Mouse (Mus musculus) bone marrow, adult 2 months (tissue): Measurements from ENCODE around the gene Cmtm6. TPM values are rescaled to one million over a fixed set of nuclear protein-coding genes. Genes with fewer than 3 reads are reported as not detected.

ENCODE experiments used
- H3K27ac ChIP-seq: fragments of 200-500 bp; 2 replicates; pipeline ENCODE4 v1.5.1; 2012; ENCODE audit warnings: low read depth, mild to moderate bottlenecking, control low read depth, inconsistent platforms, low read length; ENCODE audit not compliant: control insufficient read depth, poor library complexity, insufficient read depth
- H3K4me1 ChIP-seq: fragments of 200-500 bp; 2 replicates; pipeline ENCODE4 v1.6.1; 2011; ENCODE audit warnings: low read length; ENCODE audit not compliant: control insufficient read depth, insufficient read depth
- H3K4me3 ChIP-seq: fragments of 200-500 bp; replicated peaks from 2 replicates; pipeline ENCODE3; 2011; ENCODE audit warnings: mild to moderate bottlenecking, low read depth, low read length, control low read depth; ENCODE audit not compliant: control insufficient read depth
- CTCF ChIP-seq: fragments of 200-500 bp; IDR thresholded peaks from 2 replicates; pipeline ENCODE4 v1.5.1; 2011; ENCODE audit warnings: low read length, control low read depth; ENCODE audit not compliant: control insufficient read depth, insufficient read depth
- POLR2A ChIP-seq: fragments of 200-500 bp; IDR thresholded peaks from 2 replicates; pipeline ENCODE4 v1.6.1; 2011; ENCODE audit warnings: low read depth, mild to moderate bottlenecking, control low read depth, low read length, borderline replicate concordance; ENCODE audit not compliant: control insufficient read depth
- WGBS: fragments of 180-500 bp; shearing (Covaris S2); methylation state at CpG from one replicate; pipeline ENCODE4 v1.1.7; 2018; 5-methylcytosine and 5-hydroxymethylcytosine counted together
- polyA plus RNA-seq: library from polyadenylated mRNA; stranded (reverse); fragments of >200 nt; gene quantifications from 2 replicates; pipeline ENCODE4 v1.2.4, GENCODE M21; 2011; ENCODE audit warnings: low replicate concordance; ENCODE audit not compliant: missing spikeins, insufficient read depth, insufficient read length

Gene Cmtm6
- polyA plus RNA-seq, 1 experiment: 21.3 TPM

DNA sequence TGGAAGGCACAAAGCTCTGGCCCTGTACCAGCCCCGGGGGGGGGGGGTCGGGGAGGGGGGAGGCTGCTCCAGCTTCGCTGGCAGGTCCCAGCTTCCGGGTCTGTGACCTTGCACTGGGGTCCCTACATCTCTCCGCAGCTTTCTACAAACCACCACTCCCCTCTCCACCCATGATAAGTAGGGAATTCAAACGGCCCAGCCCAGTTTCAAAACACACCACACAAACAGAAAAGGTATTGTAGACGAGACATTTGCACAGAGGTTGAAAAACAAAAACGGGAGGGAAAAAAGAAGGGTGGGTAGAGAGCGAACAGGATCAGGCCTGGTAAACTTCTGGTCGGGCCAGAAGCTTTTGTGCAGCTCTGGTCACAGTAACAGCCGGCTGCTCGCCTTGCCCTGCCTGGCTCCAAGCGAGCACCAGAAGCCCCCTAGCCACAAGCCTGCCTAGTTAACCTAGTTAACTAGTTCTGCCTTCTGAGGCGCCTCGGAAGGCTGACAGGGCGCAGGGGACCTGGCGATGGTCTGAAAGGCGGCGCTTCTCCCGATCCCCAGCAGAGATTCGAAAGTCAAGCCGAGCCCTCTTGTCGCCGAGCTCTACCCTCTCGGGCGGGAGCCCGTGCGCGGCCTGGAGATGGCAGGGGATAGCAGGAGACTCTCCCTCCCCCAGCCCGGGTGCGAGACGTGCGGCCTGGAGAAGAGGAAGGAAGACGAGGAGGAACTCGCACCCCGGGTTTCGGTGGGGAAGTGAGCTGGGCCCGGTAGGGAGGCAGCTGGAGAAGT lies 50.0 kb downstream of the Cmtm6 start:
- peak overlapping the region; percentile 77 for H3K4me3 ChIP-seq
- WGBS: under 1% methylated on average over 38 of the region's 38 CpGs
- TF ChIP-seq CTCF (no peak), POLR2A (no peak; the same call in 1 of the 2 replicates)
- peak overlapping the region; percentile 99 for H3K27ac ChIP-seq
- peaks cover 9% of the 10 kb centered on the region for H3K4me1 ChIP-seq

GRCm38 (mm10) chr9:114781526-114782212 lies 50.8 kb downstream of the Cmtm6 start, which contains the start of gene Cmtm7:
Gene Cmtm7, minus strand, starts transcription at chr9:114781856.
- Histone ChIP-seq H3K4me1 (peaks cover 5% of the 10 kb centered on the region; the same call in 1 of the 2 replicates), H3K4me3 (peak within 1 kb of the TSS; percentile 77), H3K27ac (peak within 1 kb of the TSS; percentile 99)
- under 1% methylated on average over 54 of the region's 54 CpGs for WGBS
- peak; percentile 60; the same call in 1 of the 2 replicates for TF ChIP-seq POLR2A
- TF ChIP-seq CTCF: no peak

- no peak for TF ChIP-seq POLR2A
- no peak for TF ChIP-seq CTCF
- Histone ChIP-seq H3K4me3 (no peak overlapping the region), H3K4me1 (peaks cover 7% of the 10 kb centered on the region), H3K27ac (no peak overlapping the region)
- WGBS: 57% methylated on average over 16 of the region's 16 CpGs
Observed at GRCm38 (mm10) chr9:114785432-114786125, 54.7 kb downstream of the Cmtm6 start.

- H3K27ac ChIP-seq: peak overlapping the region; percentile 46; the same call in 1 of the 2 replicates
- WGBS: 39% methylated on average over 5 of the region's 5 CpGs
- peaks cover 7% of the 10 kb centered on the region for H3K4me1 ChIP-seq
- no peak overlapping the region for H3K4me3 ChIP-seq
- TF ChIP-seq POLR2A (no peak), CTCF (no peak)
Observed at GRCm38 (mm10) chr9:114787134-114787533, 56.2 kb downstream of the Cmtm6 start.

- 7% methylated on average over 7 of the region's 7 CpGs for WGBS
- peak overlapping the region; percentile 70 for H3K27ac ChIP-seq
- TF ChIP-seq POLR2A: no peak
- H3K4me3 ChIP-seq: no peak overlapping the region
- H3K4me1 ChIP-seq: peaks cover 7% of the 10 kb centered on the region
Observed at GRCm38 (mm10) chr9:114787716-114788115, 56.8 kb downstream of the Cmtm6 start.

DNA sequence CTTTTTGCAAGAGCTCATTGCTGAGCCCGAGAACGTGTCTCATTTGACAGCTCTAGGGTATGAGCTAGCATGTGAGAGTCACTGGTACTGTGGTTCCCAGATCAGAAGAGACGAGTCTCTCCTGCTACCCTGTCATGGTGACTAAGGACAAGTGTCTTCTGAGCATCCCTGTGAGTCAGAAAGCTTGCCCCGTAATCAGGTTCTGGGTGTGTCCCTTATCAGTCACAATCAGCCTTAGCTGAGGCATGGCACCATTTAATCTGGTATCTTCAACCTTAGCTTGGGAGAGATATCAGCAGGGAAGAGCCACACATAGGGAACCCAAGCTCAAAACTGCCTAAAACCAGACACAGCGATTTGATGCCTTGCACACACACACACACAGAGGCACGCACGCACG lies 57.8 kb downstream of the Cmtm6 start:
- Histone ChIP-seq H3K4me3 (no peak overlapping the region), H3K4me1 (peaks cover 7% of the 10 kb centered on the region), H3K27ac (no peak overlapping the region)
- TF ChIP-seq POLR2A (no peak), CTCF (no peak)
- WGBS: 57% methylated on average over 8 of the region's 8 CpGs

- no peak for TF ChIP-seq CTCF
- no peak for TF ChIP-seq POLR2A
- H3K27ac ChIP-seq: no peak overlapping the region
- H3K4me1 ChIP-seq: peaks cover 8% of the 10 kb centered on the region
- H3K4me3 ChIP-seq: no peak overlapping the region
- WGBS: 4% methylated on average over 7 of the region's 7 CpGs
Observed at GRCm38 (mm10) chr9:114789557-114789956, 58.6 kb downstream of the Cmtm6 start.

GRCm38 (mm10) chr9:114789989-114790388 lies 59.1 kb downstream of the Cmtm6 start:
- H3K4me1 ChIP-seq: peaks cover 8% of the 10 kb centered on the region
- WGBS: 48% methylated on average over 8 of the region's 8 CpGs
- no peak overlapping the region for H3K4me3 ChIP-seq
- no peak for TF ChIP-seq CTCF
- TF ChIP-seq POLR2A: no peak
- no peak overlapping the region for H3K27ac ChIP-seq
